Mouse (Mus musculus): ENCODE data around the gene Dach1. TPM values are rescaled to one million over a fixed set of nuclear protein-coding genes. Genes with fewer than 3 reads are reported as not detected.

Dach1 gene
- total and polyA plus RNA-seq, 3 experiments, result not detected

DNA sequence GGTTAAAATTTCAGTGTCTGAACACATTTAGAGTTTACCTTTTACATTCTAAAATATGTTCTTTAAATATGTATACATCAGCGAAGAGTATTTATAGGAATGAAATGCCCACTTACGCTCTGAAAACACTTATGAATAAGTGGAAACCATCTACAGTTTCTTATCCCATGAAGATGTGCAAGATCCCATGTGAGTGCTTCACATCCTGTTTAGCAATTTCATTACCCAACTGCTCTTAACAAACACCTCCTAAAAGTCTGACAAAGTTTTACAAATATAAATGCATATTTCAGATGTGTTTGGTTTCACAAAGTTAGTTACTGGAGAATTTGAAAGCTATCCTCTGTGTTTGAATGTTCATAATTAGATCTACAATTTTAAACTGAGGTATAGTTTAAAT is 59.6 kb downstream of the Dach1 start:
- Histone ChIP-seq H3K79me2 (ENCODE audit: control insufficient read depth, insufficient read depth, low read length, poor library complexity) (no peaks in the 10 kb centered on the region), H3K27ac (ENCODE audit: control insufficient read depth, low read depth, low read length) (no peak overlapping the region), H3K4me3 (ENCODE audit: control insufficient read depth in 1 of 2, insufficient read depth in 1 of 2, low read depth in 2 of 2, low read length in 2 of 2) (no peak overlapping the region), H3K36me3 (ENCODE audit: control insufficient read depth in 1 of 2, insufficient read depth in 2 of 2, low read length in 2 of 2) (peaks cover 0 to 2% of the 10 kb centered on the region in 2 experiments; a peak in 2 of 4 replicates), H3K27me3 (ENCODE audit: control insufficient read depth in 1 of 2, insufficient read depth in 2 of 2, low read length in 2 of 2) (no peaks in the 10 kb centered on the region), H3K9ac (ENCODE audit: control insufficient read depth, low read depth, low read length, poor library complexity, severe bottlenecking) (no peak overlapping the region), H3K9me3 (replicated peaks; ENCODE audit: insufficient read depth, low read length) (no peaks in the 10 kb centered on the region), H3K4me1 (ENCODE audit: control insufficient read depth in 1 of 2, insufficient read depth in 2 of 2, low read length in 2 of 2) (no peaks in the 10 kb centered on the region)
- DNase-seq (ENCODE audit: low read depth, low spot score), result no peak
- no peak for TF ChIP-seq ZC3H11A (IDR thresholded peaks at IDR 0.05; ENCODE audit: low read depth, low read length)

GRCm38 (mm10) chr14:98108764-98109163 is 60.8 kb downstream of the Dach1 start:
- H3K27ac ChIP-seq (ENCODE audit: control insufficient read depth, low read depth, low read length), result no peak overlapping the region
- no peak overlapping the region for H3K4me3 ChIP-seq (ENCODE audit: control insufficient read depth in 1 of 2, insufficient read depth in 1 of 2, low read depth in 2 of 2, low read length in 2 of 2)
- no peaks in the 10 kb centered on the region for H3K9me3 ChIP-seq (replicated peaks; ENCODE audit: insufficient read depth, low read length)
- no peaks in the 10 kb centered on the region for H3K27me3 ChIP-seq (ENCODE audit: control insufficient read depth in 1 of 2, insufficient read depth in 2 of 2, low read length in 2 of 2)
- H3K36me3 ChIP-seq (ENCODE audit: control insufficient read depth in 1 of 2, insufficient read depth in 2 of 2, low read length in 2 of 2), result peaks cover 0 to 2% of the 10 kb centered on the region in 2 experiments; a peak in 2 of 4 replicates
- DNase-seq (ENCODE audit: low read depth, low spot score), result no peak
- TF ChIP-seq POLR2AphosphoS2 (IDR thresholded peaks at IDR 0.05; ENCODE audit: low read length) (no peak), BHLHE40 (IDR thresholded peaks at IDR 0.05; ENCODE audit: borderline replicate concordance, low read depth, low read length) (no peak), MYC (IDR thresholded peaks at IDR 0.05; ENCODE audit: low read depth, low read length) (no peak), POLR2AphosphoS5 (IDR thresholded peaks at IDR 0.05; ENCODE audit: borderline replicate concordance, low read depth, low read length) (no peak), CHD1 (IDR thresholded peaks at IDR 0.05; ENCODE audit: low read depth, low read length) (no peak), E2F4 (IDR thresholded peaks at IDR 0.05; ENCODE audit: borderline replicate concordance, low read depth, low read length) (no peak), SIN3A (IDR thresholded peaks at IDR 0.05; ENCODE audit: low read length) (no peak), CHD2 (IDR thresholded peaks at IDR 0.05; ENCODE audit: low read length) (no peak), KAT2A (conservative IDR thresholded peaks at IDR 0.05; ENCODE audit: low read depth, low read length) (no peak), EP300 (IDR thresholded peaks at IDR 0.05; ENCODE audit: low read depth in 1 of 2, low read length in 2 of 2) (no peak), ZNF384 (IDR thresholded peaks at IDR 0.05; ENCODE audit: low read depth, low read length) (no peak), HCFC1 (IDR thresholded peaks at IDR 0.05; ENCODE audit: low read depth, low read length) (no peak)
- H3K4me1 ChIP-seq (ENCODE audit: control insufficient read depth in 1 of 2, insufficient read depth in 2 of 2, low read length in 2 of 2), result no peaks in the 10 kb centered on the region
- no peaks in the 10 kb centered on the region for H3K79me2 ChIP-seq (ENCODE audit: control insufficient read depth, insufficient read depth, low read length, poor library complexity)
- no peak overlapping the region for H3K9ac ChIP-seq (ENCODE audit: control insufficient read depth, low read depth, low read length, poor library complexity, severe bottlenecking)

DNA sequence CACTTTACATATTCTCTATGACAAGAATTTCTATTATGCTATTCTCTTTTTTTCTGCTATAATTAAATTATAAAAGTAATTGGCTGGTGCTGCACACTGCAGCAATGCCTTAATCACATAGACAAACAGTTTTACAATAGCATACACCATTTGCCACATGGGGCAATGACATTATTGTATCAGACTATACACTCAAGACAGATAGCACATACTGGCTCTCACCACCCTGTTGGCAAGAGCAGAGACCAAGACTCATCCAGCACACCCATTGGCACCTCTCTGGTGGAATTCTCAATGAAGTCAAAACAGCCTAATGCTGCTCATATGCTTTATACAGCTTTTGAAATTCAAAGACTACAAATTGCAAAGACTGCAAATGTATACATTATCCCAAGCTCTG is 63.4 kb downstream of the Dach1 start:
- no peaks in the 10 kb centered on the region for H3K27me3 ChIP-seq (ENCODE audit: control insufficient read depth in 1 of 2, insufficient read depth in 2 of 2, low read length in 2 of 2)

More for the DNA sequence above, 63.4 kb downstream of the Dach1 start:
- Histone ChIP-seq H3K27ac (ENCODE audit: control insufficient read depth, low read depth, low read length) (no peak overlapping the region), H3K36me3 (ENCODE audit: control insufficient read depth in 1 of 2, insufficient read depth in 2 of 2, low read length in 2 of 2) (no peaks in the 10 kb centered on the region), H3K9ac (ENCODE audit: control insufficient read depth, low read depth, low read length, poor library complexity, severe bottlenecking) (no peak overlapping the region), H3K79me2 (ENCODE audit: control insufficient read depth, insufficient read depth, low read length, poor library complexity) (no peaks in the 10 kb centered on the region), H3K9me3 (replicated peaks; ENCODE audit: insufficient read depth, low read length) (no peaks in the 10 kb centered on the region), H3K4me1 (ENCODE audit: control insufficient read depth in 1 of 2, insufficient read depth in 2 of 2, low read length in 2 of 2) (no peaks in the 10 kb centered on the region), H3K4me3 (ENCODE audit: control insufficient read depth in 1 of 2, insufficient read depth in 1 of 2, low read depth in 2 of 2, low read length in 2 of 2) (no peak overlapping the region)
- no peak for TF ChIP-seq ELF1 (IDR thresholded peaks at IDR 0.05; ENCODE audit: low read depth, low read length)
- no peak for DNase-seq (ENCODE audit: low read depth, low spot score)

All from MEL (cell line).